Mouse (Mus musculus): ENCODE measurements around the gene Rph3a.
A peak's percentile ranks its signal among the peaks of the same experiment; 100 is the strongest.

Rph3a gene

DNA sequence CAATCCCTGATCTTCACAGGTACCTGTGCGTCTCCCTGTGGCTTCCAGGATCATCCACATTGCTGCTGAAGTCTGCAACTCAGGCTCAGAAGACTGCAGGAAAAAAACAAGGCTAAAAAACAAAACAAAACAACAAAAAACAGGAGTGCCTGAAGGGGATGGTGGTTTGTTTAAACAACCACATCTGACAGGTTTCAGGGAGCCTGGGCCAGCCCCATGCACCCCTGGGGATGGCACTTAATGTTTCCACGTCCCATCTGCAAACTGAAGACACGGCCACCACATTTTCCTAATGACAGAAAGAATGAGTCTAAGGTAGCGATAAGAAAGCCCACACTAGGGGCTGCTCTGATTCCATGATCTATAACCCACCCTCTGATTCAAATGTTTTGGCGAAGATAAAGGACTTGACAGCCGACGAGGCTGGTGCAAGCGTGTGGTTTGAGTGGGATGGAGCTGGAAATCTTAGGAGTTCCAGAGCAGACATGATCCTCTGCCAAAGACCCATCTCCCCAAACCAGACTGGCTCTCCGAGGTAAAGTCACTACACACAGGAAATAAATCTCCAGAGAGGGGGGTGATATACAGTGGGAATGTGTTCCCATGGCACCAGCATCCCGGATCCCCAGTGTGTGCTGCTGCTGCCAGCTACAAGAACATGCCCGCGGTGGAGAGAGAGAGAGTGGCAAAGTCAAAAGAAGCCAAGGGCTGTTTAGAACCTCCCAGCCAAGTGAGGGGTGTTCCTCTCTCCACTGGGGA lies at the start of gene Rph3a:
Gene Rph3a (minus strand): TSS at position 282 of the 759 bp plus-strand sequence.
- DNase-seq = no peak

- no peak for DNase-seq
These were observed 48.4 kb upstream of the Rph3a start for GRCm38 (mm10) chr5:121058261-121058660.

DNA sequence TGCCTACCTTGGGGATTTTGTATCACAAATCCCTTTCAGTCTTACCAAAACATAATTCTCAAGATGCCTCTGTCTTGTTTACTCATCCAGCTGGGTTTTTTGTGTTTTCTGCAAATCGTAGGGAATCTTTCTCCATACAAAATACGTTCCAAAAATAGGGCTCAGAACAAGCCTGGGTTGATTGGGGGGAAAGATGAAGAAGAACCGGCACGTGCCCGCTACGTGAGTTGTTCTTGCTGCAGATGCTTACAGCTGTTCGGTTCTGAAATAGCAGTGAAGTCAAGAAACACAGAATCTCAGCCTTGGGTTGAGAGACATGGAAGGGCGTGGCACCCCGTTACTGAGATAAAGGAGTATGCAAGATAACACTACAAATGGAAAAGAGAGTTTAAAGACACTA lies 44.0 kb upstream of the Rph3a start:
- DNase-seq = no peak

- no peak for DNase-seq
These were observed 31.9 kb upstream of the Rph3a start for GRCm38 (mm10) chr5:121041791-121042190.

GRCm38 (mm10) chr5:121039465-121039864 lies 29.6 kb upstream of the Rph3a start:
- no peak for DNase-seq

DNA sequence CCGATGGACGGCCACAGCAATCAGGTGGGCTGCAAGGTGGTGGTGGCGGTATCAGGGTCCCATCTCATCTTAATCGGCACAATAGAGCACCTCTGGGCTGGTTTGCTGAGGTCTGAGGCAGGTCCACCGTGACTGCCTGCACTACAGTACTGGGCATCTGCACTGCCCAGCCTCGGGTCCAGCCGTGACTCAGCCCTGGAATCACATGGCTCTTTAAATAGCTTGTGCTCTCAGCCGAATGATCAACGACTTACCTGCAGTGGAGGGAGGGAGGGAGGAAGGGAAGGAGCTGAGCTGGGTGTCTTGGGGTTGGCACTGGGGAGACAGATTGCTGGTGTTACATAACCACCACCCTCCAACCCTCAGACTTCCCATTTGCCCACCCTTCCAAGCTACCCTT lies 20.3 kb upstream of the Rph3a start:
- no peak for DNase-seq

GRCm38 (mm10) chr5:121019505-121019904 lies 9.6 kb upstream of the Rph3a start:
- no peak for DNase-seq

DNA sequence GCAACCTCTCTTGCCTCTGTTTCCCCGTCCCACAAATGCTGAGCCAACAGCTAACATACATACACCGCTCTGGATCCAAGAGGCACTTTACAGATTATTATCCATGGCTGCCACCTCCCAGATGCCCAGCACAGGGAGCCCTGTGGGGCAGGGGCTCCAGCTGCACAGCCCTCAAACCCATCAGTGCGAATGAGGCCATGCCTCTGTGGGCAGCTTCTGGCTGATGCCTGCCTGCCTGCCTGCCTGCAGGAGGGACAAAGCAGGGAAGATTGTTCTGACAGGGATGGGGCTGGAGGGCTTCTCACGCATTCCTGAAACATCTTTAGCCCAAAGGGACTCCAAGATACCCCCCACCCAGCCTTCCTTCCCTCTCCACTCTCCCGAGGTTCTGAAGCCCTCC lies 7.8 kb upstream of the Rph3a start:
- no peak for DNase-seq

GRCm38 (mm10) chr5:121016405-121016804 lies 6.5 kb upstream of the Rph3a start:
- DNase-seq = no peak

DNA sequence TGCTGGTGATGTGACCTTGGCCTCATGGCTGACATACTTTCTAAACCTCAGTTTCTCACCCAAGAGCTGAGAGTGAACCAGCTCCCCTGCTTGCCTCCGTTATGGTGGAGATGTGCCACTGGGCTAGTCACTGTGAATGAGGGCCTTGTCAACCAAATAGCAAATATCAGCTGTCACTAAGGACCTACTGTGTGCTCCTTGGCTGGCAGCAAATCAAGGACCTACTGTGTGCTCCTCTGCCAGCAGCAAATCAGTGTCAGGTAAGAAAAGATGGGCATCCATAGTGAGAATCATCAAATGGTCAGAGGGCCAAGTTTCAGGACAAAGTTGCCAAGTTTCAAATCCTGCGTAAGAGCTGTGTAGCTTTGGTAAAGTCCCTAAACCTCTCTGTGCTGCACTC lies 4.6 kb upstream of the Rph3a start:
- DNase-seq = no peak

- no peak for DNase-seq
These were observed 2.1 kb upstream of the Rph3a start for GRCm38 (mm10) chr5:121011962-121012361.

DNA sequence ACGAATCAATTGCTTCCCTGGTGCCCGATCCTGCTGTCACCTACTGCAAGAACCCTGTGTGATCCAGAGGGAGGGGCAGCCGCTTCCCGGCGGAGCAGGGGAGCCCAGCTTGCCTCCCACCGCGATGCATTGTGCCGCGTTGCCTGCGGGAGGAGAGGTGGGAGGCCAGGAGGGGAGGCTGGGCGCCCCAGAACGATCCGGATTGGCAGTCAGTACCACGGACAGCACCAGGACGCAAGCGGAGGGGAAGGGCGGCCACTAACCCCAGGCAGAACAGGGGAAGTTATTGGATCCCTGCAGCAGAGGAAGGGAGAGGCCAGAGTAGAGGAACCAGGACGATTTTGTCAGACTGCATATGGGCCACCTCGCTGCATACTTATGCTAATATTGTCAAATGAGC lies 486 bp downstream of the Rph3a start:
- peak; percentile 7 for DNase-seq

GRCm38 (mm10) chr5:121008411-121009239 lies 1.3 kb downstream of the Rph3a start:
- DNase-seq = no peak

GRCm38 (mm10) chr5:121007563-121007962 lies 2.3 kb downstream of the Rph3a start:
- no peak for DNase-seq

GRCm38 (mm10) chr5:121007130-121007529 lies 2.8 kb downstream of the Rph3a start:
- no peak for DNase-seq

GRCm38 (mm10) chr5:121006176-121006575 lies 3.7 kb downstream of the Rph3a start:
- no peak for DNase-seq

DNA sequence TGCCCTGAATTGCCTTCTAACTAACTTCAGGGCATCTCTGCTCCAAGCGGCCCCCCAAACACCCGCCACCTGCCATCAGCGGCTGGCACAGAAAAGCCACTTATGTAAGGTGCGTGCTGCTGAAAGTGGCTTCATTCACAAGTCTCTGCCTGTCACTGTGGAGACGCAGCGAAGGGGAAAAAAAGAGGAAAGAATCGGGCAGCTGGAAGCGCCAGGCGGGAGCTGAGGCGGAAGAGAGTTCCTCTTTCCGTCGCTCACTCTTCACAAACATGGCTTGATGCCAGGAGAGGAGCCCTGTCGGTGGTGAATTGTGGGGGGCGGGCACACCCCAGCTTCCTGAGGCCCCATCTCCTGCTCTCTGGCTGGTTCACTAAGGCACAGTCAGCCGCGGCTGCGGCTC lies 6.1 kb downstream of the Rph3a start:
- no peak for DNase-seq

GRCm38 (mm10) chr5:120999573-120999972 lies 10.3 kb downstream of the Rph3a start:
- DNase-seq = no peak

GRCm38 (mm10) chr5:120988373-120988772 lies 21.5 kb downstream of the Rph3a start:
- no peak for DNase-seq

- no peak for DNase-seq
These were observed 26.9 kb downstream of the Rph3a start for GRCm38 (mm10) chr5:120983029-120983428.

DNA sequence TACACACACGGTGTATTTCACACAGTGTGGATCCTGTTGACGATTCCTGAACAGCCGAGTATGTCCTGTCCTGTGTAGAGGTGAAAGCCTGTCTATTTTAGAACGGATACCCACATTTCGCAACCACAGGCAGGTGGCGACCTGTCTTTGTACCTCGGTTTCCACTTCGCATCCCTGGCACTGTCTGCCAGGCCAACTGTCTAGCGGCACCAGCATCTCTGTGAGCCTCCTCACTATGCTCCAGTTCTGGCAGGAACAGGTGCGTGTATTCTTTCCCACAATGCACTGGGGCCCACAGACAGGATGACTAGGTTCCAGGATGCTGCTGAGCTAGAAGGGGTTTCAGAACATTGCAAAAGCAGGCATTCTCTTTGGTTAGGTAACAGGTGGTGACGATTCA lies 28.7 kb downstream of the Rph3a start:
- DNase-seq = no peak

- no peak for DNase-seq
These were observed 29.8 kb downstream of the Rph3a start for GRCm38 (mm10) chr5:120980116-120980515.

DNA sequence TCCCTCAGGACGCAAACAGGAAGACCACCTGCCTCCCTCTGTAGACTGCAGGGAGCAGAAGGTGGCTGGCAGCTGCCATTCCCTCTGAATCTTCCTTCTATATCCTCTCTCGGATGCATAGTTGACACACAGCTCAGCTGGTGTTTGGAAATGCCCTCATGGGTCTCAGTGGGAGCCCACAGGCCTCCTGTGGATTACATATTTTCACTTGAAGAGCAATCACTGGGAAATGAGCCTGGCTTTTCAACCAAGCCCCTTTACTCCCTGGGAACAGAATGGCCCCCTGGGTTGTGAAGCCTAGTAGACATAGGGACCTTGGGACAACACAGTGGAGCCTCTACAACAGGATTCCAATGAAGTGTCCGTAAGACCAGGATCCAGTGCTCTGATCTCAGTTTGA lies 33.8 kb downstream of the Rph3a start:
- DNase-seq = no peak

- DNase-seq = no peak
These were observed 35.4 kb downstream of the Rph3a start for GRCm38 (mm10) chr5:120974522-120974921.
